Mouse (Mus musculus) olfactory bulb, adult 2 months (tissue): ENCODE results near the gene Cat. TPM values are rescaled to one million over a fixed set of nuclear protein-coding genes. Genes with fewer than 3 reads are reported as not detected.

Experiments
- H3K27ac ChIP-seq: fragments of 200-500 bp; 2 replicates; pipeline ENCODE4 v1.5.1; 2012; ENCODE audit warnings: low read depth, low read length; ENCODE audit not compliant: insufficient read depth
- H3K4me1 ChIP-seq: fragments of 200-500 bp; 2 replicates; pipeline ENCODE4 v1.6.1; 2012; ENCODE audit warnings: low read length; ENCODE audit not compliant: control insufficient read depth, insufficient read depth
- H3K4me3 ChIP-seq: fragments of 200-500 bp; 2 replicates; pipeline ENCODE4 v1.5.1; 2012; ENCODE audit warnings: mild to moderate bottlenecking, low read depth, low read length, moderate library complexity; ENCODE audit not compliant: insufficient read depth
- CTCF ChIP-seq: fragments of 200-500 bp; IDR thresholded peaks from 2 replicates; pipeline ENCODE4 v1.5.1; 2012; ENCODE audit warnings: low read depth, mild to moderate bottlenecking, low read length, moderate library complexity; ENCODE audit not compliant: insufficient read depth
- POLR2A ChIP-seq: fragments of 200-500 bp; IDR thresholded peaks from 2 replicates; pipeline ENCODE4 v1.6.1; 2012; ENCODE audit warnings: mild to moderate bottlenecking, low read depth, low read length, moderate library complexity; ENCODE audit not compliant: insufficient read depth
- WGBS: fragments of 180-500 bp; shearing (Covaris S2); methylation state at CpG from one replicate; pipeline ENCODE4 v1.1.7; 2018; 5-methylcytosine and 5-hydroxymethylcytosine counted together
- polyA plus RNA-seq: library from polyadenylated mRNA; stranded (reverse); fragments of >200 nt; gene quantifications from 2 replicates; pipeline ENCODE4 v1.2.4, GENCODE M21; 2012; ENCODE audit warnings: low replicate concordance; ENCODE audit not compliant: missing spikeins, insufficient read depth, insufficient read length

Gene Cat
- polyA plus RNA-seq, 1 experiment: not detected

DNA sequence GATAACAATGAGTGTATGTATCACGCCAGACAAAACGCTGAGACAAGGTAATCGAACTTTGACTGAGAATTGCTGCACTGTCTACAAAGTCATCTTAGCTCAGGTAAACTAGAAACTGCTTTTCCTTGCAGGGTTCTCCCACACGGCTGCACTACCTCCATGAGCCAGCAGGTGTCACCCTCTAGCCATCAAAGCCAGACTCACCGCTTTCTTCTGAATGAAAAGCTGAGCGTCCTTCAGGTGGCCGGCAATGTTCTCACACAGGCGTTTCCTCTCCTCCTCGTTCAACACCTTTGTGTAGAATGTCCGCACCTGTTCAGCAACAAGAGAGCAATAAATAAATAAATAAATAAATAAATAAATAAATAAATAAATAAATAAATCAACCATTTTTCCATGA is 28.3 kb downstream of the Cat start:
- Histone ChIP-seq H3K4me1 (0 out of 2 replicates have a peak, but pooled peaks cover 2% of the 10 kb centered on the region), H3K4me3 (no peak overlapping the region), H3K27ac (no peak overlapping the region)
- 20% methylated on average over 10 of the region's 10 CpGs for WGBS
- peak; percentile 84 for TF ChIP-seq CTCF
- TF ChIP-seq POLR2A: no peak

DNA sequence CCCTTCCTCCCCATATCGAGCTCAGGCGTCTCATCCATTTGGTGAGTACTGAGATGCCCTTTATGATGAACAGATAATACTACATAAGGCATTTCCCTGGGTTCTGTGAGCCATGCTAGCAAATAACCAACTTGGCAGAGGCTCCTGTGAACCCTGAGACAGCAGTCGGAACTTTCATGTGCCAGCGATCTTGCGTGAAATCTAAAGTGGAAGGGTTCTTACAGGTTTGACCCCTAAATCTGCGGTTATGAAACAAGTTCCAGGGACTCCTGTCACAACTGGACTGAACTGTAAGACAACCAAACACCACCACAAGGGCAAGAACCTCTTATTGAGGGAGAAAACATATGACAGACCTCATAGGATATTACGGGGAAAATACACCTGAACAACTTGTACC is 29.2 kb downstream of the Cat start:
- no peak overlapping the region for H3K27ac ChIP-seq
- no peak overlapping the region for H3K4me3 ChIP-seq
- no peaks in the 10 kb centered on the region for H3K4me1 ChIP-seq
- TF ChIP-seq POLR2A (no peak), CTCF (no peak)
- 94% methylated on average over 7 of the region's 7 CpGs for WGBS

DNA sequence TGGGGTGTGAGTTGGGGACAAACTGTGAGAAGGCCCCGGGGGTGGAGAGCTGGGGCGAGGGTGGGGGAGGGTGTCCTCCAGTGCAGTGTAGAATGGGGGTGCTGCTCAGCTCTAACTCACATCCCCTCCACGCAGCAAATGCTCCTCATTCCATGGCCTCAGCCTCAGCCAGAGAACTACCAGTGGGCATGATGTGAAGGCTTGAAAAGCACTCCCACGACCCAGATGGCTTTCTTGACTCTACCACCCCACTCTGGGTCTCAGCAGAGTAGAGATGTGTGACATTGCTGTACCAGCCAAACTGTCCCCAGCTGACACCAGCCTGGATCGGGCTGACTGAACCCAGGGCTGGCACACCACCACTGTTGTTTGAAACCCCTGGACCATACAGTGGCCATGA is 32.4 kb downstream of the Cat start:
- Histone ChIP-seq H3K4me3 (no peak overlapping the region), H3K27ac (no peak overlapping the region), H3K4me1 (no peaks in the 10 kb centered on the region)
- WGBS: 82% methylated on average over 5 of the region's 5 CpGs
- TF ChIP-seq CTCF (no peak), POLR2A (no peak)

DNA sequence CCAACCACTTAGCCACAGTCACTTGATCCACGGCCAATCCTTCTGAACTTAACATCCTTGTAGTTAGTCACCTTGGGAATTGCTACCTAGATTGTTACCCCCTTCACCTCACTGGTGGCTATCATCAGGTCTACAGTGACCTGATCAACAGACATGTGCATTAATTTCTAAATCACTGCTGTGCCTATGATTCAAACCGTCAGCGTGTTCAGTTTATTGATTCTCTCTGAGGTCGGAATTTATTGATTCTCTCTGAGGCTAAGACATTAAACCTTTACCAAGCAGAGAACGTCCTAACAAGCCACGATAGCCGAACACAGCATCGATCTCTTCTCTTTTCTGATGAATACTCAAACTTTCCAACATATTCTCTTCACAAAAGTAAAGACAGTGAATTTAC is 34.7 kb downstream of the Cat start:
- 96% methylated on average over 8 of the region's 8 CpGs for WGBS
- TF ChIP-seq POLR2A (no peak), CTCF (no peak)
- H3K4me1 ChIP-seq: no peaks in the 10 kb centered on the region
- no peak overlapping the region for H3K4me3 ChIP-seq
- H3K27ac ChIP-seq: no peak overlapping the region

DNA sequence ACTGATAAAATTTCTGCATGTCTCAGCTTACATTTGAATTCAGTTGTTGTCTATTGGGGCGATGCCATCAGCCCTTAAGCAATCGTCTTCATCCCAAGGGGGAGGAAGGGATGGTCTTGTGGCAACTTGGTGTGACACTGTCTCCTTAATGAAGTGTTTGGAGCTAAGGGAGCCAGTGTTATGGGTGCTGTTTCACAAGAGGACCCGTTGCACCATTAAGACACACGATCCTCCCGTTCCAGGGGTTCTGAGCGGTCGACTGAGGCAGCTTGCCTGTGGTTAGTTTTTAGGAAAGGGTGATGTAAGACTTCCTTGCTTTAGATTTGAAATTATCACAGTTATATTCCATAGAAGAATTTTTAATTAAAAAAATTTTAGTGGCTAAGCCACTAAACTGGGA is 35.1 kb downstream of the Cat start:
- whole genome bisulfite sequencing: 88% methylated on average over 7 of the region's 7 CpGs
- Histone ChIP-seq H3K4me1 (no peaks in the 10 kb centered on the region), H3K27ac (no peak overlapping the region), H3K4me3 (no peak overlapping the region)
- TF ChIP-seq CTCF (no peak), POLR2A (no peak)

DNA sequence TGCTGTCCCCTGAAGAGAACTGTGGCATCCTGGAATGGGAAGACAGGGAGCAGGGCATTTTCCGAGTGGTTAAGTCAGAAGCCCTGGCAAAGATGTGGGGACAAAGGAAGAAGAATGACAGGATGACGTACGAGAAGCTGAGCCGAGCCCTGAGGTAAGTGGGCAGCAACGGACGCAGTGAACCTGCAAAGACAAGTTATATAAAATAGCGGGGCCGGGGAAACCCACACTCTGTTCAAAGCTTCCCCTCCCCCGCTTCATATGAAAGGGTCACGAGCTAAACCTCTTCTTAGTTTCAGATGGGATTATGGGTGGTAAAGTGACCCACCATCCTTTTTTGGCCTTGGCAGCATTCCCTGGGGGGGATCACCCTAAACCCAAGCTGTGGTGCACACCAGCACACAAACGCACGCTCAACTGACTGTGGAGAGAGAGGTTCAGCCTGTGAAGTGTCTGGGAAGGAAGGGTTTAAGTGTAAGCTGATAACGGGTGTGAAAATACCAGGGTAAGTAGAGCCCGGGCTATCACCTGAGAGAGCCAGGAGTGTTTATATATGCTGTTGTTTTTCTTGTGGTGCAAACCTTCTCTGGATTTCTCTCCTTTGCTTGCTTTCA is 35.9 kb downstream of the Cat start:
- H3K27ac ChIP-seq: no peak overlapping the region
- no peaks in the 10 kb centered on the region for H3K4me1 ChIP-seq
- H3K4me3 ChIP-seq: no peak overlapping the region
- no peak for TF ChIP-seq CTCF
- no peak for TF ChIP-seq POLR2A
- WGBS: 80% methylated on average over 14 of the region's 14 CpGs

DNA sequence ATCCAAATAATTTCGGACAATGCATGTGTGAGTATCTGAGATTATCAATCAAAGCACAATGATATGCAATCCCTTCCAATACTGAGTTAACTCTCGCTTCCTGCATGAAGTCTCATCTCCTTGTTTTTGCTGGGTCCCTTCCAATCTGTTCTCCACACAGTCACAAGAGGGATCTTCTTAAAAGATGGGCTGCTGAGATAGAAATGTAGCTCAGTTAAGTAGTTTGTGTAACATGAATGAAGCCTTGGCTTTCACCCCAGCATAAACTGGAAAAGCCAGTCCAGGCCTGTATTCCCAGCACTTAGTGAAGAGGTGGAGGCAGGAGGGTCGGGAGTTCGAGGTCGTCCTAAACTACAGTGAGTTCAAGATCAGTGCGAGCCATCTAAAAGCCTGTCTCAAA is 38.6 kb downstream of the Cat start:
- TF ChIP-seq CTCF: no peak
- TF ChIP-seq POLR2A: no peak
- 91% methylated on average over 6 of the region's 6 CpGs for WGBS
- H3K4me3 ChIP-seq: no peak overlapping the region
- H3K4me1 ChIP-seq: no peaks in the 10 kb centered on the region
- H3K27ac ChIP-seq: no peak overlapping the region

DNA sequence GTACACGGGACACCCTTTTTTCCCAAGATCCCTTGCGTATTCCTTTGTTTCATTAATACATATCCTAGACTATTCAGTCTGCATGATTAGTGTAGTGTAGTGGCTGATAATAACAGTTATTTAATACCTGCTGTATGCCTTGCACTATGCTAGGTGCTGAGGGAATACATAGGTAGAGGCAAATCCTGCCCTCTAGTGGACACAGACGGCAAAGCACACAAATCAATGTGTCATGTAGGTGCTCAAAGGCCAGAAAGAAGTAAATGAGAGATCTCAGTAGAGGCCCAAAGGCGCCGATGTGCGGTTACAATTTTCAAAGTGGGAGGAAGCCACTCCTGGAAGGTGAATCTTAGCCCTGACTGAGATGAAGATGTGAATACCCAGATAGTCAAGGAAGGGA is 39.2 kb downstream of the Cat start:
- 66% methylated on average over 6 of the region's 6 CpGs for WGBS
- TF ChIP-seq CTCF: no peak
- TF ChIP-seq POLR2A: no peak

DNA sequence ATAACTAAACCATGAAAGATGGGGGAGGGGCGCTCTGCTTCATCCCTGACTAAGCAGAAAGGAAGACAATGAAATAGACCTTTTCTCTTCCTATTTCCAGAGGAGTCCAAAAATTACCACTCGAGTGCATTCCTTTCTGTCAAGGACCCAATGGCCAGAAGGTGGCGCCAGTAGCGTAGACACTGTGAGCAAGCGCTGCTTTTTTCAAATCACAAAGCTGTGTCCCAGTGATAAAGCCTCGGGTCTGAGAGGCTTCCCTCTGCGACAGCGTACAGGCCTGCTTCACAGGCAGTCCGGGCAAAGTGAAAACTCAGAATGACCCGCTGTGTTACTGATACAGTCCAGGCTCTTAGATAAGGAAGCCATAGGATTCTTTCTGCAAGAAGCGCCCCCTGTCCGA is 45.2 kb downstream of the Cat start:
- Histone ChIP-seq H3K27ac (no peak overlapping the region), H3K4me1 (no peaks in the 10 kb centered on the region), H3K4me3 (no peak overlapping the region)
- peak; percentile 28; the same call in 1 of the 2 replicates for TF ChIP-seq CTCF
- TF ChIP-seq POLR2A: no peak
- WGBS: 10% methylated on average over 12 of the region's 12 CpGs

More for the DNA sequence above, 39.2 kb downstream of the Cat start:
- Histone ChIP-seq H3K27ac (no peak overlapping the region), H3K4me3 (no peak overlapping the region), H3K4me1 (no peaks in the 10 kb centered on the region)

DNA sequence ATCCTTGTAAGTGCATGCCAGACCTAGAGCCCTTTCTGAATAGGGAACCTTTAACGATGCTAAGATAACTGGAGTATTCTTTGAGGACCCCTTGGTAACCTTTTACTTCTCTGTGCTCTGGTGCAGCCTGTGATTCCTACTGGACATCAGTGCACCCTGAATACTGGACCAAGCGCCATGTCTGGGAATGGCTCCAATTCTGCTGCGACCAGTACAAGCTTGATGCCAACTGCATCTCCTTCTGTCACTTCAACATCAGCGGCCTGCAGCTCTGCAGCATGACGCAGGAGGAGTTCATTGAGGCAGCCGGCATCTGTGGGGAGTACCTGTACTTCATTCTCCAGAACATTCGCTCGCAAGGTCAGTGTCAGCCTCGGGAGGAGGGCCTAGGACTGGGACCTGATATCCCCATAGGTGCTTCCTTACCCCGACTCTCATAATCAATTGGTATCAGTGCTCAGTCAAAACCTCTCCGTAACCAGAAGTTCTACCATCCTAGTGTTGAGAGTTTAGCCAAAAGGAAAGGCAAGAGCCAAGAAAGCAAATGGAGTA is 45.8 kb downstream of the Cat start:
- no peak overlapping the region for H3K27ac ChIP-seq
- no peak overlapping the region for H3K4me3 ChIP-seq
- H3K4me1 ChIP-seq: no peaks in the 10 kb centered on the region
- TF ChIP-seq POLR2A (no peak), CTCF (no peak)
- 80% methylated on average over 11 of the region's 11 CpGs for WGBS
